ENCODE assay signal across 8 mouse cellular contexts in genomic region chr2:127559070-127559966, GRCm38 (mm10). TPM values are rescaled to one million over a fixed set of nuclear protein-coding genes. Genes with fewer than 3 reads are reported as not detected.
DNase-seq lines count a peak whose midpoint lies in the region; ATAC-seq lines count a peak whose summit lies in the region.

No protein-coding gene starts in this region.

- no peaks in the 10 kb centered on the region for H3K36me3 ChIP-seq in embryonic facial prominence, embryonic 13.5 days
- H3K36me3 ChIP-seq in kidney, embryonic 14.5 days (ENCODE audit: control insufficient read depth, insufficient read depth, low read length) = no peaks in the 10 kb centered on the region
- no peaks in the 10 kb centered on the region for H3K36me3 ChIP-seq in limb, embryonic 15.5 days

- H3K4me2 ChIP-seq in embryonic facial prominence, embryonic 13.5 days = peak overlapping the region; percentile 43
- H3K4me2 ChIP-seq in kidney, embryonic 14.5 days (replicated peaks; ENCODE audit: low read depth, low read length) = peak overlapping the region; percentile 17; the same call in 1 of the 2 replicates
- peak overlapping the region; percentile 28; the same call in 1 of the 2 replicates for H3K4me2 ChIP-seq in limb, embryonic 15.5 days

- H3K4me1 ChIP-seq in embryonic facial prominence, embryonic 13.5 days = no peaks in the 10 kb centered on the region
- no peaks in the 10 kb centered on the region for H3K4me1 ChIP-seq in kidney, embryonic 14.5 days (ENCODE audit: control insufficient read depth, insufficient read depth, low read length)
- no peaks in the 10 kb centered on the region for H3K4me1 ChIP-seq in limb, embryonic 15.5 days

- H3K27ac ChIP-seq in embryonic facial prominence, embryonic 13.5 days = no peak overlapping the region
- no peak overlapping the region for H3K27ac ChIP-seq in kidney, embryonic 14.5 days (ENCODE audit: low read depth, low read length)
- H3K27ac ChIP-seq in limb, embryonic 15.5 days = no peak overlapping the region

- peak; percentile 96 for ATAC-seq in embryonic facial prominence, embryonic 13.5 days (ENCODE audit: insufficient number of reproducible peaks, insufficient read depth, low FRiP score, low TSS enrichment, low read depth)
- ATAC-seq in kidney, embryonic 14.5 days (ENCODE audit: low FRiP score, low TSS enrichment) = peak; percentile 97
- peak; percentile 88 for ATAC-seq in limb, embryonic 15.5 days (ENCODE audit: insufficient number of reproducible peaks, low FRiP score, low TSS enrichment, low read depth)
- peak; percentile 87 for ATAC-seq in monocyte, adult 5-6 weeks (replicated peaks; ENCODE audit: insufficient number of reproducible peaks, low FRiP score, low TSS enrichment, poor library complexity, severe bottlenecking)

- peak overlapping the region; percentile 44; the same call in 1 of the 2 replicates for H3K9ac ChIP-seq in embryonic facial prominence, embryonic 13.5 days
- H3K9ac ChIP-seq in kidney, embryonic 14.5 days (ENCODE audit: low read depth, low read length) = no peak overlapping the region
- no peak overlapping the region for H3K9ac ChIP-seq in limb, embryonic 15.5 days

- peaks cover 12% of the 10 kb centered on the region for H3K27me3 ChIP-seq in embryonic facial prominence, embryonic 13.5 days
- peaks cover 3% of the 10 kb centered on the region; the same call in 1 of the 2 replicates for H3K27me3 ChIP-seq in kidney, embryonic 14.5 days (ENCODE audit: control insufficient read depth, insufficient read depth, low read length)
- H3K27me3 ChIP-seq in limb, embryonic 15.5 days = peaks cover 6% of the 10 kb centered on the region; the same call in 1 of the 2 replicates

- peak overlapping the region; percentile 25 for H3K4me3 ChIP-seq in embryonic facial prominence, embryonic 13.5 days
- H3K4me3 ChIP-seq in kidney, embryonic 14.5 days (ENCODE audit: low read length) = no peak overlapping the region
- 0 out of 2 replicates have a peak overlapping the region, but pooled peaks have one; percentile 15 for H3K4me3 ChIP-seq in limb, embryonic 15.5 days

- WGBS in embryonic facial prominence, embryonic 13.5 days = 16% methylated on average over 18 of the region's 18 CpGs
- WGBS in kidney, embryonic 14.5 days = 18% methylated on average over 18 of the region's 18 CpGs
- WGBS in limb, embryonic 15.5 days = 21% methylated on average over 18 of the region's 18 CpGs

- DNase-seq in 3134 (ENCODE audit: extremely low read depth, insufficient read length, low spot score) = peak; percentile 33
- peak; percentile 76 for DNase-seq in adrenal gland, postnatal 25 days
- peak; percentile 59 to 60 for DNase-seq in heart, adult 9 months (ENCODE audit: low spot score in 2 of 2)
- DNase-seq in spleen, postnatal 4 days (ENCODE audit: low spot score in 2 of 2) = peak; percentile 70 to 85

- H3K9me3 ChIP-seq in embryonic facial prominence, embryonic 13.5 days = no peaks in the 10 kb centered on the region
- H3K9me3 ChIP-seq in kidney, embryonic 14.5 days (ENCODE audit: control insufficient read depth, low read length) = no peaks in the 10 kb centered on the region
- no peaks in the 10 kb centered on the region for H3K9me3 ChIP-seq in limb, embryonic 15.5 days

RNA-seq across cellular contexts. Expression of gene Prom2, which starts 18.1 kb away (rescaled TPM):
- total RNA-seq in adrenal gland, postnatal 25 days (2021) = 0.18 TPM in 1 of 2 replicates, not detected in the other
- 2.9 and 3.0 TPM in 2 replicates for polyA plus RNA-seq in embryonic facial prominence, embryonic 13.5 days (2015; fragmentation: Nextera tagmentation; extraction: Ambion mirVana)
- polyA plus RNA-seq in kidney, embryonic 14.5 days (2014; fragmentation: Nextera tagmentation; extraction: Ambion mirVana) = 1.4 and 1.9 TPM in 2 replicates
- 13.1 and 13.2 TPM in 2 replicates for polyA plus RNA-seq in limb, embryonic 15.5 days (2015; fragmentation: Nextera tagmentation; extraction: Ambion mirVana)
- total RNA-seq in monocyte, adult 5-6 weeks (2017) = not detected in 3 replicates

RNA-seq across cellular contexts. Expression of gene Zfp661, which starts 27.6 kb away (rescaled TPM):
- 4.5 and 4.8 TPM in 2 replicates for total RNA-seq in adrenal gland, postnatal 25 days (2021)
- polyA plus RNA-seq in embryonic facial prominence, embryonic 13.5 days (2015; fragmentation: Nextera tagmentation; extraction: Ambion mirVana) = 6.0 and 6.8 TPM in 2 replicates
- polyA plus RNA-seq in kidney, embryonic 14.5 days (2014; fragmentation: Nextera tagmentation; extraction: Ambion mirVana) = 2.8 and 5.7 TPM in 2 replicates
- polyA plus RNA-seq in limb, embryonic 15.5 days (2015; fragmentation: Nextera tagmentation; extraction: Ambion mirVana) = 4.7 and 5.8 TPM in 2 replicates
- 1.3 to 2.9 TPM (median 2.2 TPM) in 3 replicates for total RNA-seq in monocyte, adult 5-6 weeks (2017)

RNA-seq across cellular contexts. Expression of gene Mrps5, which starts 27.7 kb away (rescaled TPM):
- total RNA-seq in adrenal gland, postnatal 25 days (2021) = 97.4 and 98.4 TPM in 2 replicates
- 135 and 137 TPM in 2 replicates for polyA plus RNA-seq in embryonic facial prominence, embryonic 13.5 days (2015; fragmentation: Nextera tagmentation; extraction: Ambion mirVana)
- 142 and 146 TPM in 2 replicates for polyA plus RNA-seq in kidney, embryonic 14.5 days (2014; fragmentation: Nextera tagmentation; extraction: Ambion mirVana)
- 116 and 123 TPM in 2 replicates for polyA plus RNA-seq in limb, embryonic 15.5 days (2015; fragmentation: Nextera tagmentation; extraction: Ambion mirVana)
- total RNA-seq in monocyte, adult 5-6 weeks (2017) = 29.1 to 59.9 TPM (median 46.1 TPM) in 3 replicates

RNA-seq across cellular contexts. Expression of gene Kcnip3, which starts 37.4 kb away (rescaled TPM):
- 4.8 and 6.0 TPM in 2 replicates for total RNA-seq in adrenal gland, postnatal 25 days (2021)
- polyA plus RNA-seq in embryonic facial prominence, embryonic 13.5 days (2015; fragmentation: Nextera tagmentation; extraction: Ambion mirVana) = 2.4 and 3.0 TPM in 2 replicates
- 4.0 and 4.9 TPM in 2 replicates for polyA plus RNA-seq in kidney, embryonic 14.5 days (2014; fragmentation: Nextera tagmentation; extraction: Ambion mirVana)
- polyA plus RNA-seq in limb, embryonic 15.5 days (2015; fragmentation: Nextera tagmentation; extraction: Ambion mirVana) = 1.1 and 1.9 TPM in 2 replicates
- total RNA-seq in monocyte, adult 5-6 weeks (2017) = 3.9 to 25.7 TPM (median 6.4 TPM) in 3 replicates
